Mouse (Mus musculus): ENCODE measurements around the gene Crygn. TPM values are rescaled to one million over a fixed set of nuclear protein-coding genes. Genes with fewer than 3 reads are reported as not detected.

The Crygn gene
- total and polyA plus RNA-seq, 3 experiments: 0.89 TPM; not detected in 2

DNA sequence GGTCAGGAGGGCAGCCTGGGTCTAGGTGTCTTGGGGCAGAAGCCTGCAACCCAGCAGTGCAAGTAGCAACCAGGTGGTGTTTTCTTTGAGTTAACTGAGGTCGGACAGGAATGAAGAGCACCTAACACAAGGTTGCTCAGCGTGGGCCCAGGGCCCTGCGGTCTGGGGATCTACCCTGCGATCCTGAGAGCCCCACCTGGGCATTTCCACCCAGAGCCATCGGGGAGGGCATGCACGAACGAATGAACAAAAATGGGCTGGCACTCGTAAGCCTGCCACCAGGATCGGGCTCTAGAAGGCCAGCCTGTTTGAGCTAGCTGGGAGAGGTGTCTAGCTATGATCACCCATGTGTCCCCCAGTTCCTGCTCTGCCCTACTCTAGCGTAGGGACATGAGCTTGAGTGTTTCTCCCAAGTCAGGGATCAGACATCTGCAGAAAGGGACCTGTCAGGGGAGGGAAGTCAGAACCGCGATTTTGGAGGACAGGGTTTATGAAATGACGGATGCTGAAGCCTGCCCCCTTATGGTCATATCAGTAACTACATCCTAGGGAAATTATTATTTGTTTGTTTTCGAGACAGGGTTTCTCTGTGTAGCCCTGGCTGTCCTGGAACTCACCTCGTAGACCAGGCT lies 22.2 kb upstream of the Crygn start:
- DNase-seq (ENCODE audit: low read depth, low spot score): peak; percentile 68
- Histone ChIP-seq H3K4me3 (ENCODE audit: control insufficient read depth in 1 of 2, insufficient read depth in 1 of 2, low read depth in 2 of 2, low read length in 2 of 2) (no peak overlapping the region; a peak in 1 of 4 replicates), H3K9me3 (replicated peaks; ENCODE audit: insufficient read depth, low read length) (no peaks in the 10 kb centered on the region), H3K79me2 (ENCODE audit: control insufficient read depth, insufficient read depth, low read length, poor library complexity) (no peaks in the 10 kb centered on the region), H3K27ac (ENCODE audit: control insufficient read depth, low read depth, low read length) (no peak overlapping the region), H3K36me3 (ENCODE audit: control insufficient read depth in 1 of 2, insufficient read depth in 2 of 2, low read length in 2 of 2) (no peaks in the 10 kb centered on the region), H3K4me1 (ENCODE audit: control insufficient read depth in 1 of 2, insufficient read depth in 2 of 2, low read length in 2 of 2) (no peaks in the 10 kb centered on the region; a peak in 1 of 4 replicates), H3K9ac (ENCODE audit: control insufficient read depth, low read depth, low read length, poor library complexity, severe bottlenecking) (no peak overlapping the region), H3K27me3 (ENCODE audit: control insufficient read depth in 1 of 2, insufficient read depth in 2 of 2, low read length in 2 of 2) (no peaks in the 10 kb centered on the region; a peak in 1 of 4 replicates)
- TF ChIP-seq SMC3 (IDR thresholded peaks at IDR 0.05; ENCODE audit: low read depth, low read length) (peak; percentile 46), RAD21 (IDR thresholded peaks at IDR 0.05; ENCODE audit: low read depth, low read length) (peak; percentile 22), SIN3A (IDR thresholded peaks at IDR 0.05; ENCODE audit: low read length) (no peak), CTCF (IDR thresholded peaks at IDR 0.05 in 2 of 3, conservative IDR thresholded peaks at IDR 0.05 in 1 of 3; ENCODE audit: control insufficient read depth in 1 of 3, insufficient read depth in 1 of 3, low read depth in 2 of 3, low read length in 3 of 3, poor library complexity in 1 of 3, severe bottlenecking in 1 of 3) (peak in 2 of 3 experiments; percentile 30 to 38; a peak in 3 of 6 replicates)

DNA sequence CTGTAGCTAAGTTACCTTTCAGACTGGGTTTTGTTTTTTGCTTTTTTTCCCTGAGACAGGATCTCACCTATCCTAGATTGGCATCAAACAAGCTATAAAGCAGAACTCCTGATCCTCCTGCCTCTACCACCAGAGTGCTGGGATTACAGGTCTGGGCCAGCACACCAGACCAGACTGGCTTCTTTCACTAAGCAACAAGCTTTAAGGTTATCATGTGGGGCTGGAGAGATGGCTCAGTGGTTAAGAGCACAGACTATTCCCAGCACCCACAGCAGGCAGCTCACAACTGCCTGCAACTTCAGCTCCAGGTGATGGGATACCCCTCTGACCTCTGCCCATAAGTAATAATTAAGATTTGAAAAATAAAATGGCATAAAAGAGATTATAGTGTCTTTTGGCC lies 21.5 kb upstream of the Crygn start:
- no peaks in the 10 kb centered on the region; a peak in 1 of 4 replicates for H3K27me3 ChIP-seq (ENCODE audit: control insufficient read depth in 1 of 2, insufficient read depth in 2 of 2, low read length in 2 of 2)
- H3K27ac ChIP-seq (ENCODE audit: control insufficient read depth, low read depth, low read length): no peak overlapping the region
- no peaks in the 10 kb centered on the region for H3K36me3 ChIP-seq (ENCODE audit: control insufficient read depth in 1 of 2, insufficient read depth in 2 of 2, low read length in 2 of 2)
- no peaks in the 10 kb centered on the region for H3K9me3 ChIP-seq (replicated peaks; ENCODE audit: insufficient read depth, low read length)
- no peak overlapping the region for H3K4me3 ChIP-seq (ENCODE audit: control insufficient read depth in 1 of 2, insufficient read depth in 1 of 2, low read depth in 2 of 2, low read length in 2 of 2)
- no peaks in the 10 kb centered on the region for H3K79me2 ChIP-seq (ENCODE audit: control insufficient read depth, insufficient read depth, low read length, poor library complexity)
- no peaks in the 10 kb centered on the region; a peak in 1 of 4 replicates for H3K4me1 ChIP-seq (ENCODE audit: control insufficient read depth in 1 of 2, insufficient read depth in 2 of 2, low read length in 2 of 2)
- no peak for DNase-seq (ENCODE audit: low read depth, low spot score)
- TF ChIP-seq MAFK (IDR thresholded peaks at IDR 0.05; ENCODE audit: borderline replicate concordance, low read depth, low read length): no peak
- TF ChIP-seq UBTF (IDR thresholded peaks at IDR 0.05; ENCODE audit: borderline replicate concordance, insufficient read depth, low read depth, low read length): no peak
- TF ChIP-seq JUND (IDR thresholded peaks at IDR 0.05; ENCODE audit: low read depth, low read length): no peak
- TF ChIP-seq CHD2 (IDR thresholded peaks at IDR 0.05; ENCODE audit: low read length): no peak
- no peak overlapping the region for H3K9ac ChIP-seq (ENCODE audit: control insufficient read depth, low read depth, low read length, poor library complexity, severe bottlenecking)

DNA sequence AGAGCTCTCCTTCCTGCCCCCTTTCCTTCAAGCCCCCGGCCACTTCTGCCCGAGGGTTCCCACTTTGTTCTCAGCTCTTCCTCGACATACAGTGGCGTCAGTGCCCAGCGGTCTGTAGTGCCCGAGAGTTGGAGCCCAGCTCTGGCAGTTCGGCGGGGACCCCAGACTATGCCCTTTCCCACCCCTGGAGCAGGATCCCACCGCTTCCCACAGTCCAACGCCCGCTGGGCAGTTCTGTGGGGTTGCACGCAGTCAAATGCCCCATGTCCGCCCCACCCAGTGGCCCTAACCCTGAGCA lies 21.0 kb upstream of the Crygn start:
- no peaks in the 10 kb centered on the region for H3K9me3 ChIP-seq (replicated peaks; ENCODE audit: insufficient read depth, low read length)
- H3K27me3 ChIP-seq (ENCODE audit: control insufficient read depth in 1 of 2, insufficient read depth in 2 of 2, low read length in 2 of 2): no peaks in the 10 kb centered on the region; a peak in 1 of 4 replicates
- no peak for DNase-seq (ENCODE audit: low read depth, low spot score)
- no peak overlapping the region for H3K9ac ChIP-seq (ENCODE audit: control insufficient read depth, low read depth, low read length, poor library complexity, severe bottlenecking)
- H3K36me3 ChIP-seq (ENCODE audit: control insufficient read depth in 1 of 2, insufficient read depth in 2 of 2, low read length in 2 of 2): no peaks in the 10 kb centered on the region
- no peaks in the 10 kb centered on the region for H3K79me2 ChIP-seq (ENCODE audit: control insufficient read depth, insufficient read depth, low read length, poor library complexity)
- H3K4me3 ChIP-seq (ENCODE audit: control insufficient read depth in 1 of 2, insufficient read depth in 1 of 2, low read depth in 2 of 2, low read length in 2 of 2): no peak overlapping the region
- no peaks in the 10 kb centered on the region; a peak in 1 of 4 replicates for H3K4me1 ChIP-seq (ENCODE audit: control insufficient read depth in 1 of 2, insufficient read depth in 2 of 2, low read length in 2 of 2)
- no peak for TF ChIP-seq CHD1 (IDR thresholded peaks at IDR 0.05; ENCODE audit: low read depth, low read length)
- no peak for TF ChIP-seq ZKSCAN1 (IDR thresholded peaks at IDR 0.05; ENCODE audit: low read depth, low read length)
- TF ChIP-seq USF2 (IDR thresholded peaks at IDR 0.05; ENCODE audit: borderline replicate concordance in 1 of 2, insufficient read depth in 1 of 2, low read depth in 1 of 2, low read length in 2 of 2): no peak
- no peak for TF ChIP-seq MEF2A (IDR thresholded peaks at IDR 0.05; ENCODE audit: extremely low read depth, insufficient replicate concordance, low read depth, low read length, poor library complexity, severe bottlenecking)
- TF ChIP-seq MYB (IDR thresholded peaks at IDR 0.05; ENCODE audit: low read depth, low read length): no peak
- no peak overlapping the region for H3K27ac ChIP-seq (ENCODE audit: control insufficient read depth, low read depth, low read length)
